In genomic region chr5:119273615-119274014, GRCm38 (mm10) we compare ENCODE assay signal across 16 mouse cellular contexts.
"Had no signal": no experiment of that assay in that cellular context is flagged by ENCODE, and none has a peak within 500 bp of the region (broad histone marks: within the 10 kb centered on the region; RNA-seq: fewer than 3 reads in every experiment).

No protein-coding gene starts in this region.

- H3K9ac ChIP-seq: liver, embryonic 13.5 days; liver, embryonic 15.5 days; liver, postnatal 0 days; lung, embryonic 14.5 days; midbrain, embryonic 13.5 days; midbrain, embryonic 15.5 days; neural tube, embryonic 12.5 days had no signal

- H3K27ac ChIP-seq: liver, embryonic 13.5 days; liver, embryonic 15.5 days; midbrain, embryonic 10.5 days; midbrain, embryonic 13.5 days; midbrain, embryonic 15.5 days; neural tube, embryonic 12.5 days had no signal

- H3K4me2 ChIP-seq: liver, embryonic 11.5 days; liver, embryonic 13.5 days; liver, embryonic 15.5 days; lung, embryonic 14.5 days; midbrain, embryonic 13.5 days; midbrain, embryonic 15.5 days; neural tube, embryonic 12.5 days had no signal

- H3K4me3 ChIP-seq: liver, embryonic 13.5 days; liver, embryonic 15.5 days; midbrain, embryonic 10.5 days; midbrain, embryonic 13.5 days; midbrain, embryonic 15.5 days; neural tube, embryonic 12.5 days had no signal

- H3K9me3 ChIP-seq: liver, embryonic 13.5 days; liver, embryonic 15.5 days; midbrain, embryonic 10.5 days; midbrain, embryonic 13.5 days; midbrain, embryonic 15.5 days; neural tube, embryonic 12.5 days had no signal

- DNase-seq: liver, embryonic 13.5 days; liver, postnatal 0 days; lung, postnatal 10 days; lung, postnatal 4 days; retina, postnatal 1 day; right cerebral cortex, adult 18-20 months; thymus, adult 18-20 months; thymus, postnatal 14 days; thymus, postnatal 36 days had no signal

- H3K4me1 ChIP-seq: liver, embryonic 13.5 days; liver, embryonic 15.5 days; midbrain, embryonic 10.5 days; midbrain, embryonic 13.5 days; midbrain, embryonic 15.5 days; neural tube, embryonic 12.5 days had no signal

- H3K36me3 ChIP-seq: liver, embryonic 13.5 days; liver, embryonic 15.5 days; midbrain, embryonic 10.5 days; midbrain, embryonic 13.5 days; midbrain, embryonic 15.5 days; neural tube, embryonic 12.5 days had no signal

- H3K27me3 ChIP-seq: liver, embryonic 13.5 days; liver, embryonic 15.5 days; midbrain, embryonic 13.5 days; midbrain, embryonic 15.5 days; neural tube, embryonic 12.5 days had no signal

- ATAC-seq: liver, postnatal 0 days; midbrain, embryonic 13.5 days; midbrain, embryonic 15.5 days had no signal
